Mouse (Mus musculus) liver, adult 2 months (tissue): Measurements from ENCODE around the gene Phc1.

ENCODE experiments used
- CTCF ChIP-seq: fragments of 200-500 bp; IDR thresholded peaks from 2 replicates; pipeline ENCODE4 v1.5.1; 2011; ENCODE audit warnings: low read depth, low read length, control low read depth
- POLR2A ChIP-seq: fragments of 200-500 bp; IDR thresholded peaks from 2 replicates; pipeline ENCODE4 v1.6.1; 2011; ENCODE audit warnings: low read length, control low read depth; ENCODE audit not compliant: insufficient read depth; ENCODE audit errors: extremely low read depth

DNA sequence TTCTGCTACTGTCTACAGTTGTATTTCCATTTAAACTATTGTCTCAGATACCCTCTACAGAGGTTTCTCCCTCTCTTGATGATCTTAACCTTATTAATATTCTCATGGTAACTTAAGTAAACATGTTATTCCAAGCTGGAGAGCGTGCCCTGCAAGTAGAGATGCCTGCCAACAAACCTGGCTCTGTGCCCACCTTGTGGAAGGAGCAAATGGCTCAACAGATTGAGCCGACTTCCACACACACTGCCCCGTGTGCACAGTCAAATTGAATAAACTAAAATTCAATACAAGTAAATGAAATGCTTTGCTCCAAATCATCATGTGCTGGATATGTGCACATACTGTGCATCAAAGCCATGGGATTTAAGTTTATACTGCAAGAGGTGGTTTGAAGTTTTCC is 71.8 kb downstream of the Phc1 start:
- TF ChIP-seq CTCF, result no peak
- TF ChIP-seq POLR2A, result no peak
